5 mouse cellular contexts compared by ENCODE assay signal in the genomic region with DNA sequence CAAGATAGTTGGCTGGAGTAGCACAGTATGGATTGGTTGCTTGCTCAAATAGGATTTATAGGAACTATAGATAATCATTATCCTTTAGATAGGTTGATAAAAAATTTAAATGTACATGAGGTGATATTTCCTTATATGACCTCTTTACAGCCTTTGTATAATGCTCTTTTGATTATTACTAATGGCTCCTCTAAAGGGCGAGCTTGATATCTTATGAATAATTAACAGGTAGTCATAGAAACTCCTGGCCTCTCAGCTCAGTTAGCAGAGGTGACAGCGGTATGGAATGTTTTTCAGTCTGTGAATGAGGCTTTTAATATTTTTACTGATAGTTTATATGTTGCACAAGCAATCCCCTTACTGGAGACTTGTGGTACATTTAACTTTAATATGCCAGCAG. TPM values are rescaled to one million over a fixed set of nuclear protein-coding genes. Genes with fewer than 3 reads are reported as not detected.
"Had no signal": no experiment of that assay in that cellular context is flagged by ENCODE, and none has a peak within 500 bp of the region (broad histone marks: within the 10 kb centered on the region; RNA-seq: fewer than 3 reads in every experiment).

No protein-coding gene starts in this region.

RNA-seq across cellular contexts. Expression of a gene that starts 23.5 kb away (rescaled TPM):
- polyA plus RNA-seq: small intestine, adult 2 months; spleen, adult 2 months; testis, adult 2 months; thymus, adult 2 months had no signal

RNA-seq across cellular contexts. Expression of a gene that starts 23.5 kb away (rescaled TPM):
- polyA plus RNA-seq: small intestine, adult 2 months; spleen, adult 2 months; testis, adult 2 months; thymus, adult 2 months; urinary bladder, adult 2 months had no signal
